Mouse (Mus musculus) hindbrain, postnatal 0 days (tissue): ENCODE measurements at regions not wholly inside any gene's neighbourhood (a gene's known extent, or its start where the extent isn't known, plus 50 kb on each side); places are given as distances from the start of the nearest gene placed in this dataset.
A peak's percentile ranks its signal among the peaks of the same experiment; 100 is the strongest.
"Not testable (repeated sequence)": the region's sequence is repeated elsewhere in the genome, so short reads cannot be mapped to it uniquely, and the experiment has no call there.

Source experiments
- ATAC-seq: fragments of 200-750 bp; cut with Nextera tagmentation; 2 replicates; pipeline ENCODE4 v1.8.0; 2017; ENCODE audit warnings: mild to moderate bottlenecking, moderate TSS enrichment, moderate library complexity
- DNase-seq: peaks from one replicate; pipeline ENCODE4 v3.0.0-alpha.2; 2015; ENCODE audit warnings: low spot score
- H3K27ac ChIP-seq: fragments of 300-500 bp; sonication (generic); 2 replicates; pipeline ENCODE4 v1.5.1; 2014; ENCODE audit warnings: mild to moderate bottlenecking
- H3K27me3 ChIP-seq: fragments of 300-500 bp; sonication (generic); 2 replicates; pipeline ENCODE4 v1.6.1; 2014; ENCODE audit warnings: low read length, mixed read lengths; ENCODE audit not compliant: insufficient read depth
- H3K36me3 ChIP-seq: fragments of 300-500 bp; sonication (generic); 2 replicates; pipeline ENCODE4 v1.6.1; 2014; ENCODE audit warnings: low read length, mixed read lengths; ENCODE audit not compliant: insufficient read depth
- H3K4me1 ChIP-seq: fragments of 300-500 bp; sonication (generic); 2 replicates; pipeline ENCODE4 v1.6.1; 2014; ENCODE audit warnings: antibody characterized with exemption, low read length, mixed read lengths; ENCODE audit not compliant: insufficient read depth
- H3K4me2 ChIP-seq: fragments of 300-500 bp; sonication (generic); 2 replicates; pipeline ENCODE4 v1.6.1; 2014; ENCODE audit warnings: low read depth, mild to moderate bottlenecking, low read length, moderate library complexity, mixed read lengths
- H3K4me3 ChIP-seq: fragments of 300-500 bp; sonication (generic); 2 replicates; pipeline ENCODE4 v1.5.1; 2014; ENCODE audit warnings: low read length
- H3K9ac ChIP-seq: fragments of 300-500 bp; sonication (generic); replicated peaks from 2 replicates; pipeline ENCODE4 v1.6.1; 2014; ENCODE audit warnings: mild to moderate bottlenecking, low read length, moderate library complexity, mixed read lengths
- H3K9me3 ChIP-seq: fragments of 300-500 bp; sonication (generic); 2 replicates; pipeline ENCODE4 v1.6.1; 2016; ENCODE audit warnings: low read length, mixed read lengths
- CTCF ChIP-seq: IDR thresholded peaks from 2 replicates; pipeline ENCODE4 v1.5.1; 2016; ENCODE audit warnings: antibody characterized with exemption, control low read depth, low read depth
- WGBS: fragments of 180-500 bp; shearing (Covaris S2); extraction: QIAGEN DNeasy Blood & Tissue Kit; methylation state at CpG from one replicate; pipeline ENCODE4 v1.1.7; 2014; 5-methylcytosine and 5-hydroxymethylcytosine counted together

DNA sequence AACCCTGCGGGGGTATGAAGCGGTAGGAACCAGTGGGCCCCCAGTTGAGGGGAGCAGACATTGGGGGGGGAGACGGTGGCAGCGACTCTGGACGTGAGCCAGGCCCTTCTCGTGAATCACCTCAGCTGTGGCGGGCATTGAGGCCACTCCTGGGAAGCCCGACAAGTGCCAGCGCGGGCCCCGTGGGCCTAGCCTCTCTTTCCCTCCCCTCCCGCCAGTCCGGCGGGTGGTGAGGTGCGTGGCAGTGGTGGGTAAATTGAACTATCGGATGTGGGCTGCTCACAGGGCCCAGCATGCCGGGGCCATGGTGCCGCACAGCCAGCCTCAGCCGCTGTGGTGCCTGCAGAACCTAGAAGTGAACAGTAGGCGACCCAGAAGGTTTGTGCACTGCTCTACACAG is 633.7 kb downstream of the Nebl start:
- H3K36me3 ChIP-seq, result no peaks in the 10 kb centered on the region
- no peak overlapping the region for H3K4me2 ChIP-seq
- no peaks in the 10 kb centered on the region for H3K27me3 ChIP-seq
- H3K27ac ChIP-seq, result no peak overlapping the region
- no peak overlapping the region for H3K4me3 ChIP-seq
- DNase-seq (no peak), ATAC-seq (0 out of 2 replicates have a peak, but pooled peaks have one; percentile 15)
- no peaks in the 10 kb centered on the region for H3K4me1 ChIP-seq
- 77% methylated on average over 19 of the region's 20 CpGs for WGBS
- TF ChIP-seq CTCF, result no peak
- peaks cover 7% of the 10 kb centered on the region; the same call in 1 of the 2 replicates for H3K9me3 ChIP-seq
- H3K9ac ChIP-seq, result no peak overlapping the region

DNA sequence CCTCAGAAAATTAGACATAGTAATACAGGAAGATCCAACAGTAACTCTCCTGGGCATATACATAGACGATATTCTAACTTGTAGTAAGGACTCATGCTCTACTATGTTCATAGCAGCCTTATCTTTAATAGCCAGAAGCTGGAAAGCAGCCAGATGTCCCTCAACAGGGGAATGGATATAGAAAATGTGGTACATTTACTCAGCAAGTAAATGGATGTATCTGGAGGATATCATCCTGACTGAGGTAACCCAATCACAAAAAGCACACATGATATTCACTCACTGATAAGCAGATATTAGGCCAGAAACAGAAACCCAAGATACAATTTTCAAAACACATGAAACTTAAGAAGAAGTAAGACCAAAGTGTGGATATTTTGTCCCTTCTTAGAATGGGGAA is 639.8 kb downstream of the Nebl start:
- no peak for DNase-seq
- Histone ChIP-seq H3K36me3 (no peaks in the 10 kb centered on the region), H3K4me1 (no peaks in the 10 kb centered on the region), H3K9me3 (no peaks in the 10 kb centered on the region), H3K9ac (no peak overlapping the region), H3K4me3 (no peak overlapping the region), H3K27me3 (no peaks in the 10 kb centered on the region), H3K27ac (no peak overlapping the region), H3K4me2 (no peak overlapping the region)
- TF ChIP-seq CTCF, result no peak
- 59% methylated on average over 1 of the region's 1 CpGs for WGBS
- no peak for ATAC-seq

DNA sequence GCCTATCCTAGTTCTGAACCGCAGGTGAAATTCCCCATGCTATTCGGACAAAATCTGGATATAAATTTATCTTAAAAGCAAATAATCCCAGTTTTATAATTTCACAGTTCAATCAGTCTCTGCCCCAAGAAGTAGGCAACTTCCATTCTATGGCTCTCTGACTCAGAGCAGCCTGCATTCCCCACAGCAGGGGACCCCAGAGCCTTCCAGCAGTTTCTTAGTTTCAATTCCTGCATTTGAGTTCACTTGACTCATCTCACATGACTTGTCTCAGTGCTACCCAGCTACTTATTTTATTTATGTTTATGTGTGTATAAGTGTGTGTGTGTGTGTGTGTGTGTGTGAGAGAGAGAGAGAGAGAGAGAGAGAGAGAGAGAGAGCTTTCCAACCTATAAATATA is 650.0 kb downstream of the Nebl start:
- H3K27me3 ChIP-seq, result no peaks in the 10 kb centered on the region
- DNase-seq, result no peak
- ATAC-seq, result no peak
- no peak overlapping the region for H3K4me2 ChIP-seq
- H3K4me1 ChIP-seq, result no peaks in the 10 kb centered on the region
- H3K9me3 ChIP-seq, result no peaks in the 10 kb centered on the region
- no peak overlapping the region for H3K27ac ChIP-seq
- no peaks in the 10 kb centered on the region for H3K36me3 ChIP-seq
- H3K9ac ChIP-seq, result no peak overlapping the region
- WGBS, result 92% methylated on average over 2 of the region's 2 CpGs
- TF ChIP-seq CTCF, result no peak
- no peak overlapping the region for H3K4me3 ChIP-seq

DNA sequence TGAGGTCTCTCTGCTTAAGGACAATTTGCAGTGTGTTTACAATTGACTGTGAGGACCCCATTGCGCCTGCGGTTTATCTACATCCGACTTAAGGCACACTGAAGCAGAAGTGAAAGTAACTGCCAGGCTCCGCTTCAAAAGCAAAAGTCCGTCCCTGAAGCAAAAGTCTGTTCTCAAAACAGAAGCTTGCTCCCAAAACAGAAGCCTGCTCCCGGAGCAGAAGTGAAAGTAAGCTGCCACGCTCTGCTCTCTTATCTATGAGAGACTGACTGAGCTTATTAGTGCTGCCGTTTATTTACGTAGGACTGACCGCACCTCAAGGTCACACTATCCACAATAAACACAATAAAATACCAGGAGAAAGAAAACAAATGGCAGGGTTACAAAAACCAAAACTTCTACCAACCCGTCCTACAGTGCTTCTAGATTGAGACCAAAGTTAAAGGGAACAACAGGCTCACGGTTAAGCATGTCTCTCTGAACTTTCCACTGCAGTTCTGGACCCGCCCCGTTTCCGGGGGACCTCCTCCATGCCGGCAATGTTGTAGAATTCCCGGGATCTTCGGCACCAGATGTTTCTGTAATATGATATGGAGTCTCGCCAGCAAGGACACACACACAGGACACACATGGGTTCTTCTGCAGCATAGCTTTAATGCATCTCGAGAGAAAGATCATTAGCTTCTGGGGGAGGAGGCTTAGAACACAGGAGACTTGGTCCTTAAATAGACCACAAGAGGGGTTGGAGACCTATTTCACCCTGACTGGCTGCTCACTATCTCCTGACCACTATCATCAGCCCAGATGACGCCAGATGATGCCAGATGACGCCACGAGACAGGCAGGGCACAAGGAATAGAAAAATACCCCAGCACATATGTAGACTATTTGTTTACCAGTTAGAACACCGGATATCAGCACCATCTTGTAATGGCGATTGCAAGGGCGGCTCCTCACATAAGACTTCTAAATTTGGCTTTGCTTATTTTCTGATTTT is 665.8 kb downstream of the Nebl start:
- 90% methylated on average over 26 of the region's 26 CpGs for WGBS
- not testable (repeated sequence) for ATAC-seq, H3K4me3 ChIP-seq, H3K9me3 ChIP-seq, H3K27ac ChIP-seq, H3K36me3 ChIP-seq, H3K27me3 ChIP-seq, H3K4me1 ChIP-seq, DNase-seq, H3K9ac ChIP-seq, H3K4me2 ChIP-seq
